Mouse (Mus musculus): Measurements from ENCODE around the gene Gm15091.

The Gm15091 gene

GRCm38 (mm10) chrX:149941355-149941754 is at the start of gene Gm15091:
Gm15091 (plus strand) TSS chrX:149941655.
- 81% methylated on average over 6 of the region's 6 CpGs for WGBS
